8 mouse cellular contexts compared by ENCODE assay signal in the genomic region with DNA sequence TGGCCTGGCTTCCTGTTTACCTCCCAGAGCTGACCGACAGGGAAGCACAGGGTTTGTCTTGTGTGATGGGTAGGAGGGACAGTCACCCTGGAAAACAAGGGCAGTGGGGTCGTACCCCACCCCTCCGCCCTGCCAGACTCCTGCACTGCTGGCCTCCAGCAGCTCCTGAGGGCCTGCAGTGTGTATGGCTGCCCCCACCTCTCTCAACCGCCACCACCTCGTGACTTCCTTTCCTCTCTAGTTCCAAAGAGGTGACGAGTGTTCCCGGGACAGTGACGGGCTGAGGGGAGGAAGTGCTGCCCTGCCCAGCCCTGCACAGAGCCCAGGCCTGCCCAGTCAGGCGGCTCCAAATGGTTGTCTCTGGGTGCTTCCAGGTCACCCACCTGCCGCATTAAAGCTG. TPM values are rescaled to one million over a fixed set of nuclear protein-coding genes. Genes with fewer than 3 reads are reported as not detected.
A peak's percentile ranks its signal among the peaks of the same experiment; 100 is the strongest.
DNase-seq lines count a peak whose midpoint lies in the region; ATAC-seq and TF ChIP-seq lines count a peak whose summit lies in the region.

No protein-coding gene starts in this region.

- H3K9me3 ChIP-seq in heart, embryonic 12.5 days (replicated peaks) = no peaks in the 10 kb centered on the region
- no peaks in the 10 kb centered on the region for H3K9me3 ChIP-seq in kidney, postnatal 0 days (replicated peaks; ENCODE audit: low read length)

- peaks cover 83% of the 10 kb centered on the region for H3K4me1 ChIP-seq in heart, embryonic 12.5 days (replicated peaks)
- peaks cover 63% of the 10 kb centered on the region for H3K4me1 ChIP-seq in kidney, postnatal 0 days (replicated peaks; ENCODE audit: insufficient read depth, low read length)

- no peak for TF ChIP-seq CTCF in kidney, postnatal 0 days (IDR thresholded peaks at IDR 0.05; ENCODE audit: low read depth)

- H3K36me3 ChIP-seq in heart, embryonic 12.5 days = no peaks in the 10 kb centered on the region
- no peaks in the 10 kb centered on the region for H3K36me3 ChIP-seq in kidney, postnatal 0 days (ENCODE audit: insufficient read depth, low read length)

- ATAC-seq in heart, embryonic 12.5 days (ENCODE audit: insufficient number of reproducible peaks, low FRiP score) = peak; percentile 37; the same call in 1 of the 2 replicates
- ATAC-seq in kidney, postnatal 0 days (replicated peaks; ENCODE audit: low FRiP score, low read depth) = peak; percentile 48

- H3K4me2 ChIP-seq in heart, embryonic 12.5 days = peak overlapping the region; percentile 11; the same call in 1 of the 2 replicates
- peak overlapping the region; percentile 21; the same call in 1 of the 2 replicates for H3K4me2 ChIP-seq in kidney, postnatal 0 days (ENCODE audit: low read length)

- peak overlapping the region; percentile 49 for H3K9ac ChIP-seq in heart, embryonic 12.5 days
- peak overlapping the region; percentile 31; the same call in 1 of the 2 replicates for H3K9ac ChIP-seq in kidney, postnatal 0 days (ENCODE audit: low read depth, low read length)

- DNase-seq in spleen, adult 18-20 months = peak; percentile 60 to 66
- DNase-seq in spleen, postnatal 14 days (ENCODE audit: low spot score in 2 of 2) = no peak
- DNase-seq in kidney, postnatal 0 days (ENCODE audit: low spot score) = peak; percentile 52
- DNase-seq in lung, postnatal 4 days = peak; percentile 81 to 83
- DNase-seq in thymus, postnatal 36 days = peak; percentile 78 to 85
- no peak for DNase-seq in ovary, adult 18-20 months (ENCODE audit: low spot score)
- no peak for DNase-seq in left cerebral cortex, postnatal 36 days (ENCODE audit: low spot score in 2 of 2)

- peak overlapping the region; percentile 70 for H3K27ac ChIP-seq in heart, embryonic 12.5 days (ENCODE audit: poor library complexity, severe bottlenecking)
- H3K27ac ChIP-seq in kidney, postnatal 0 days = peak overlapping the region; percentile 90

- intact Hi-C loops in left cerebral cortex, postnatal 36 days (cut with DNase I) = no loop called here

- WGBS in heart, embryonic 12.5 days = 34% methylated on average over 10 of the region's 10 CpGs
- WGBS in kidney, postnatal 0 days = 27% methylated on average over 10 of the region's 10 CpGs

- no peaks in the 10 kb centered on the region for H3K27me3 ChIP-seq in heart, embryonic 12.5 days (replicated peaks)
- no peaks in the 10 kb centered on the region for H3K27me3 ChIP-seq in kidney, postnatal 0 days (ENCODE audit: insufficient read depth, low read length)

- H3K4me3 ChIP-seq in heart, embryonic 12.5 days = no peak overlapping the region
- H3K4me3 ChIP-seq in kidney, postnatal 0 days (replicated peaks; ENCODE audit: low read depth, low read length) = no peak overlapping the region

RNA-seq across cellular contexts. Expression of a gene that starts 5.1 kb away (rescaled TPM):
- 41.1 and 43.4 TPM in 2 replicates for polyA plus RNA-seq in heart, embryonic 12.5 days (2016; fragmentation: Nextera tagmentation; extraction: Ambion mirVana)
- 37.8 and 39.3 TPM in 2 replicates for polyA plus RNA-seq in kidney, postnatal 0 days (2015; fragmentation: Nextera tagmentation; extraction: Ambion mirVana)
- 100 to 1,000 TPM; 419 to 450 TPM for total RNA-seq in left cerebral cortex, postnatal 36 days (2021)

RNA-seq across cellular contexts. Expression of a gene that starts 6.5 kb away (rescaled TPM):
- polyA plus RNA-seq in heart, embryonic 12.5 days (2016; fragmentation: Nextera tagmentation; extraction: Ambion mirVana) = 1.7 and 2.3 TPM in 2 replicates
- polyA plus RNA-seq in kidney, postnatal 0 days (2015; fragmentation: Nextera tagmentation; extraction: Ambion mirVana) = 19.0 and 19.1 TPM in 2 replicates
- total RNA-seq in left cerebral cortex, postnatal 36 days (2021) = under 1 TPM in 1 of 2 experiments, not detected in 1; 0.50 TPM

RNA-seq across cellular contexts. Expression of a gene that starts 23.1 kb away (rescaled TPM):
- 37.3 and 40.3 TPM in 2 replicates for polyA plus RNA-seq in heart, embryonic 12.5 days (2016; fragmentation: Nextera tagmentation; extraction: Ambion mirVana)
- polyA plus RNA-seq in kidney, postnatal 0 days (2015; fragmentation: Nextera tagmentation; extraction: Ambion mirVana) = 24.5 and 26.4 TPM in 2 replicates
- total RNA-seq in left cerebral cortex, postnatal 36 days (2021) = 10 to 100 TPM; 29.7 to 31.7 TPM

RNA-seq across cellular contexts. Expression of a gene that starts 30.7 kb away (rescaled TPM):
- 13.4 TPM in 2 replicates for polyA plus RNA-seq in heart, embryonic 12.5 days (2016; fragmentation: Nextera tagmentation; extraction: Ambion mirVana)
- polyA plus RNA-seq in kidney, postnatal 0 days (2015; fragmentation: Nextera tagmentation; extraction: Ambion mirVana) = 16.1 and 17.5 TPM in 2 replicates
- under 1 TPM; 0.45 to 0.99 TPM for total RNA-seq in left cerebral cortex, postnatal 36 days (2021)

RNA-seq across cellular contexts. Expression of a gene that starts 31.1 kb away (rescaled TPM):
- polyA plus RNA-seq in heart, embryonic 12.5 days (2016; fragmentation: Nextera tagmentation; extraction: Ambion mirVana) = 43.3 and 46.1 TPM in 2 replicates
- 55.7 and 60.5 TPM in 2 replicates for polyA plus RNA-seq in kidney, postnatal 0 days (2015; fragmentation: Nextera tagmentation; extraction: Ambion mirVana)
- 10 to 100 TPM; 30.1 to 39.3 TPM for total RNA-seq in left cerebral cortex, postnatal 36 days (2021)

Comparison
In these comparisons a context has a peak if more than half of its experiments do, and no peak if none do; other contexts are left out.
1. DNase-seq: peak in spleen, adult 18-20 months (2 of 2), kidney, postnatal 0 days (single experiment), lung, postnatal 4 days (2 of 2) and thymus, postnatal 36 days (2 of 2); none in spleen, postnatal 14 days (0 of 2), ovary, adult 18-20 months (single experiment) and left cerebral cortex, postnatal 36 days (0 of 2).